Mouse (Mus musculus) erythroblast, embryonic 14.5 days (primary cell): ENCODE results near the gene Azin2.

Experiments
- GATA1 ChIP-seq: IDR thresholded peaks from 2 replicates; pipeline ENCODE4 v1.6.1; 2012; ENCODE audit warnings: low read length, inconsistent platforms, mixed read lengths
- TAL1 ChIP-seq: IDR thresholded peaks from 3 replicates; pipeline ENCODE4 v1.6.1; 2012; ENCODE audit warnings: low read length, inconsistent platforms, mixed read lengths

GRCm38 (mm10) chr4:128977217-128977616 is 15.0 kb upstream of the Azin2 start:
- TF ChIP-seq GATA1 (no peak), TAL1 (no peak)
